Mouse (Mus musculus) brain, embryonic 14.5 days (tissue): ENCODE measurements around the gene Stat2.

Source experiments
- CTCF ChIP-seq: fragments of 200-500 bp; IDR thresholded peaks from 2 replicates; pipeline ENCODE4 v1.5.1; 2012; ENCODE audit warnings: inconsistent platforms, mild to moderate bottlenecking, moderate library complexity, borderline replicate concordance; ENCODE audit not compliant: insufficient read depth, insufficient read length; ENCODE audit errors: extremely low read depth
- POLR2A ChIP-seq: fragments of 200-500 bp; IDR thresholded peaks from 2 replicates; pipeline ENCODE4 v1.6.1; 2012; ENCODE audit warnings: mild to moderate bottlenecking, inconsistent platforms, borderline replicate concordance; ENCODE audit not compliant: poor library complexity, insufficient read depth, insufficient read length, severe bottlenecking; ENCODE audit errors: extremely low read depth

- TF ChIP-seq POLR2A (no peak), CTCF (no peak)
Observed at GRCm38 (mm10) chr10:128270866-128271265, 507 bp downstream of the Stat2 start.
